Mouse (Mus musculus) testis, adult 2 months (tissue): ENCODE measurements around the gene Hsdl2.

Experiments
- CTCF ChIP-seq: fragments of 200-500 bp; IDR thresholded peaks from 2 replicates; pipeline ENCODE4 v1.5.1; 2012; ENCODE audit warnings: low read depth, mild to moderate bottlenecking, inconsistent platforms, low read length, moderate library complexity; ENCODE audit not compliant: control insufficient read depth, insufficient read depth, insufficient replicate concordance
- POLR2A ChIP-seq: fragments of 200-500 bp; IDR thresholded peaks from 2 replicates; pipeline ENCODE4 v1.6.1; 2012; ENCODE audit warnings: low read depth, mild to moderate bottlenecking, inconsistent platforms, low read length, moderate library complexity; ENCODE audit not compliant: control insufficient read depth

GRCm38 (mm10) chr4:59628255-59628654, 46.9 kb downstream of the Hsdl2 start:
- TF ChIP-seq POLR2A, result no peak
- no peak for TF ChIP-seq CTCF
